Mouse (Mus musculus): ENCODE measurements at regions not wholly inside any gene's neighbourhood (a gene's known extent, or its start where the extent isn't known, plus 50 kb on each side); places are given as distances from the start of the nearest gene placed in this dataset.

DNA sequence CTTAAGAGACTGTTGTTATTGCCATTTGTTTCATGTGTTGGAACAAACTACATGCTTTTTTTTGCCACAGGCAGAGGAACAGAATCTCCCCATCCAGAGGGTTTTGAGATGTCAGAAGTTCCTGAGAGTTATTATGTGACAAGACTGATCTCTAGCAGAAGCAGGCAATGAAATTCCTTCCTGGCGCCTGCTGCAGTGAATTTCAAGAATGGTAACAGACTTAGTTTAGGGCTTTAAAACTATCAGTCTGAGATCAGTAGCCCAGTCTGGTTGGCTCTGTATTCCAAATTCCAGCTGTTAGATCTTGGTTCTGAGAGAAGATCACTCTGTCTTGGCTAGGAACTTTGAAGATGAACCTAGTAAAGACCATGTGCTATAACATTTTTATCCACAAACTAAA, 749.2 kb upstream of the Marcks start:
- no peak for ATAC-seq (replicated peaks; ENCODE audit: low FRiP score, poor library complexity, severe bottlenecking)

DNA sequence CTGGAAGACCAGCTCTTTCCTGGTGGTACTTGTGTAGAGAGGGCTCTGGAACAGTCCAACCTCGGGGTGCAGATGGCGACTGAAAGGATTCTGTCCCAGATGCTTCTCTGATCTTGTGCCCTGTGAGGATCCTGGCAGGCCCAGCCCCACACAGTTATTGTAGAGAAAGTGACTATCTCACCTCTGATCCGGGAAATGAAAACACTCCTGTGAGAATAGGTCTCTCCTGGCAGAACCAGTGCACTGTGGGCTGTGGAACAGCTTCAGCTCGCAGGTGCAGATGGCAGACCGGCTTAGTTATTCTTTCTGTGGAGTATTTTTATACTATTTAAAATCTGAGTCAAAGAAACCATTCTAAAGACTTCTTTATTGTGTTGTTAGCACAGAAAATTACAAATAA, 742.1 kb upstream of the Marcks start:
- no peak for ATAC-seq (replicated peaks; ENCODE audit: low FRiP score, poor library complexity, severe bottlenecking)

DNA sequence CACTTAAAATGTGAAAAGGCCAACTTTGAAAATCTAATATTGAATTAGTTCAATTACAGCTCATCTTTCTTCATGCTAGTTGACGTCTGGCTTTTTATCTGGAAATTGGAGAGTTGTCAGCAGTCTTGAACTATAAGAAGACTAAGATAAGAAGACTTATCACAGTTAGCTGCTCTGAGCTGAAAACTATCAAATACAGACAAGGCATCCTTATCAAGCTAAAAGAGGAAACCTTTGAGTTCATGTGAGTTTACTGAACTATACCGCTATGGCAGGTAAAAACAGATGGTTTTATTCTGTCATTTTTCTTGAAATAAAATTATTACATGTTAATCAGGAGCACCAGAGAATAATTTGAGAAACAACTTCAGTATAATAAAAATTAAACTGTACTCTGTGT, 735.2 kb upstream of the Marcks start:
- ATAC-seq (replicated peaks; ENCODE audit: low FRiP score, poor library complexity, severe bottlenecking): no peak

DNA sequence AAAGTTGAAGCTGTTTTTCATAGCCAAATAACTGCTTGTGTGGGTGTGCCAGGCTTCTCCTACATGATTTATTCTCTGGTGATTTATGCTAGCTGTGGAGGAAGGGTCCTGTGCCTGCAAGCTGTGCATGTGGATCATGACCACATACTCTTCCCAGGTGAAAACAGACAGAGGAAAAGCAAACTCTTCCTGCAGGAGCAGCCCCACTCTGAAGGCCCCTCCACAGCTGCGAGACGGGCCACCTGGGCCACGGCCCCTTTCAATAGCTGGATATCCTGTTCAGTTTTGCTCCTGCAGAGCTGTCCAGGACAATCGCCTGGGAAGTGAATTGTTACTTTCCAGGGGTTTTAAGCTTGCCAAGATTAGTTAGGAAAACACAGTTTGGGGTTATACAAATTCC, 722.3 kb upstream of the Marcks start:
- no peak for ATAC-seq (replicated peaks; ENCODE audit: low FRiP score, poor library complexity, severe bottlenecking)

DNA sequence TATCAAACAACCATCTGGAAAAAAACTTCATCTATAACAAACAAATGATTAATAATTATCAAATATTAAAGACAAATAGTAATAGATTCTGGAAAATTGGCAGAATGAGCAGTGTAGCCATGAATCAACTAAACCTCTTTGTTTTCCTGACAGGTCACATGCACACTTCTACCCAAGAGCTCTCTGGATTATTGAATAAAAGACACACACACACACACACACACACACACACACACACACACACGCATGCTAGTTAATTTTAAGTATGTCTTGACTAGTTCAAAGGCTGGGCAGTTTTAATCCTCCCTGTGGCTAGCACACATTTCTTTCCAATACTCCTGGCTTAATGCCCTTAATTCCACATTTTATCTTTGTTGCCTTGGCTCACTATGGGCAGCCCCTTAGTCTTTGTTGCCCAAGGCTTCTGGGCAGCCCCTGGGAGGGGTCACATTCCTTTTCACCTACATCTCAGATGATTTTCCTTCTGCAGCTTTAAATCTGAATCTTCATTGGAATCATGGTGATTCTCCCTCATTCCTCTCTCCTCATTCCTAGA, 710.6 kb upstream of the Marcks start:
- ATAC-seq (replicated peaks; ENCODE audit: low FRiP score, poor library complexity, severe bottlenecking): no peak

DNA sequence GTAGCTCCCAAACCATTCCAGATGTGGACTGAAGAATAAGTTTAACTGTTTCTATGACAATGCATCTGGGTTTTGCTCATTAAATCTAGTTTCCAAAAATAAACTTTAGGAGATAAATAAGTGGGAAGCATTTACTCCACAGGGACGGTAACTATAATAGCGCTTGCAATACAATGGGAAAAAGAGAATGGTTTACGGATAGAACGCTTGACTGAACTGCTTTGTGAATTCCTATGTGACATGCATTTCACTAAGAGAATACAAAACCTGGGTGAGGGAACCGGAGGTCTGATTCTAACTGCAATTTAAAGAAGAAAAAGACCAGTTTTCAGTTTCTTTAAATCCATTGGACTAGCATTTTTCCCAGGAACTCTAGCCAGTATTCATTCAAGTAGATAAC, 704.1 kb upstream of the Marcks start:
- ATAC-seq (replicated peaks; ENCODE audit: low FRiP score, poor library complexity, severe bottlenecking): no peak

DNA sequence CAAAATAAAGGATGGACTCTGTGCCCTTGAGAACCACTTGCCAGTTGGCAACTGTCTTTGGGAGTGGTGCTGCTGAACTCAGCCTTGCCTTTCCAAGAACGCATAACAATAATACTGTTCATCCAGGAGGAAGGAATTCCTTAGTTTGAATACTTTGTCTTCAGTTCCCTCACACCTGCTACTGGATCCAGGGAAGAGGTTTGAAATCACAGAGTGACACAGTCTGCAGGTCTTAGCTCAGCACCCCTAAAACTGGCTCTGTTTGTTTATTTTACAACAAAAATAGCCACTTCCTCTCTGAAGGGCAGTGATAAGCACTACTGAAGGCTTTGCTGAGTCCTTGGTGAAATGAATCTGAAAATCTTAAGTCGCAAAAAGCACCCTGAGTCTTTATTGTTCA, 703.1 kb upstream of the Marcks start:
- no peak for ATAC-seq (replicated peaks; ENCODE audit: low FRiP score, poor library complexity, severe bottlenecking)

DNA sequence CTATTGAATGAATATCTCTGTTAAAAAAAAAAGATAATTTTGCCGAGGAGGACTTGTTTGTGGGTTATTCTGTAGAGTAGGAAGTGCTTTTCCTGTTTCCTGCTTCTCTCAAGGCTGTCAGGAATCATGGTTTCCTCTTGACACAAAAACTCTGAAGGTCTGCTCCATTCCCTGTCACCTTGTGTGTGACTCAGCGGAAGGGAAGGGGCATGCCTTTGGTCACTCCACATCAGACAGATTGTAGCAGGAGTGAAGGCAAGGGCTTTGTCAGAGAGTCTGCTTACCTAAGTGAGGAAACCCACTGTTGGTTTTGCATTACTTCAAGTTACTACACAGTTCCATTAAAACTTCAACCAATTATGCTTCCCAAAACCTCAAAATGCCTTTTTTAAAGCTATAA, 699.0 kb upstream of the Marcks start:
- no peak for ATAC-seq (replicated peaks; ENCODE audit: low FRiP score, poor library complexity, severe bottlenecking)

DNA sequence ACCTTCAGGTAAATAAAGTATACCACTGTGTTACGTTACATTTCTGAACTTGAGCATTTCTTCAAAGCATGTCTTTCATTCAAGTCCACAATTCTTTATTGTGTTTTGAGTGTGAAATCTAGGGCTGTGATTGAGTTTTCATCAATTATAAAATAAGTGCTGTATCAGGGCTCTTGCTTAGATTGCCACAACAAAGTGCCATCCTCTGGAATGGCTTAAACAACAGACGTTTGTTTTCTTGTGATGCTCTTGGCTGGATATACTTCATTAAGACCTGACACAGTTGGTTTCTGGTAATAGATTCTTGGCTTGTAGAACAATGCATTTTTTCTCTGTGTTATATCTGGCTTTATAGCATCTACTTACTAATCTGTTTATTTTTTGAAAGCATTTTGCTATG, 674.3 kb upstream of the Marcks start:
- no peak for ATAC-seq (replicated peaks; ENCODE audit: low FRiP score, poor library complexity, severe bottlenecking)

DNA sequence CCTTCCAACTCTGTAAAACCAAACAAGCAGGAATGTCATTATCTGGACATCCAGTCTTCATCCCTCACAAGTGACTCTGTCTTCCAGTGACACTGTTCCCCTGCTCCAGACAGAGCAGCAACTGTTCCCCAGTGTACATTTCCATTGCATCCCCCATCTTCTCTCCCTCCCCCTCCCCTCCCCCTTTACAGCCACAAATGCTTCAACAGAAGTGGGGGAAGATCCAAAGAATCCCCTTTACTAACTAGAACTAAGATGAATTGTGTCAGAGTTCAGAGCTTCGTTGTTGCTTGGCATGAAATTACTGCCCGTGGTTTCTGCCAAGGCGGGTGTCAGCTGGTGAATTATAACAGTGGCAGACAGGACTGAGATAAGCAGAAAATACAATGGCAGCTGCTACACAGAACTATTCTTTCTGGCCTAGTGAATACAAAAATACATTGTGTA, 673.7 kb upstream of the Marcks start:
- ATAC-seq (replicated peaks; ENCODE audit: low FRiP score, poor library complexity, severe bottlenecking): no peak

DNA sequence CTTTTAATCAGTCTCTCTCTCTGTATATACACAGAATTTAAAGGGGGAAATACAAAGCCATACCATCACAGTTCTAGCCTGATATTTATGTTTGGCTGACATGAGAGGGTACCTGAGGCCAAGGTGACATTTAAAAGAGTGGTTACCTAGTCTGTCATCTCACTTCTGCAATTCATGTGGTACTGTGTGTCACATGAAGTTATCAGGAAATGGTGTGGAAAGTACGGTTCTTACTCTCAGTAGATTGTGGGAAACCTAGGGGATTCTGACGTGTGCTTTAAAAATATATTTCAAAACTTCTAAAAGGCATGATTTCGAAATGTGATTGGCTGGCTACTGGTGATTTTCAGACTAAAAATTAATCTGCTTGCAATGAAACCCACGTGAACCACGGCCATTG, 673.1 kb upstream of the Marcks start:
- ATAC-seq (replicated peaks; ENCODE audit: low FRiP score, poor library complexity, severe bottlenecking): no peak

DNA sequence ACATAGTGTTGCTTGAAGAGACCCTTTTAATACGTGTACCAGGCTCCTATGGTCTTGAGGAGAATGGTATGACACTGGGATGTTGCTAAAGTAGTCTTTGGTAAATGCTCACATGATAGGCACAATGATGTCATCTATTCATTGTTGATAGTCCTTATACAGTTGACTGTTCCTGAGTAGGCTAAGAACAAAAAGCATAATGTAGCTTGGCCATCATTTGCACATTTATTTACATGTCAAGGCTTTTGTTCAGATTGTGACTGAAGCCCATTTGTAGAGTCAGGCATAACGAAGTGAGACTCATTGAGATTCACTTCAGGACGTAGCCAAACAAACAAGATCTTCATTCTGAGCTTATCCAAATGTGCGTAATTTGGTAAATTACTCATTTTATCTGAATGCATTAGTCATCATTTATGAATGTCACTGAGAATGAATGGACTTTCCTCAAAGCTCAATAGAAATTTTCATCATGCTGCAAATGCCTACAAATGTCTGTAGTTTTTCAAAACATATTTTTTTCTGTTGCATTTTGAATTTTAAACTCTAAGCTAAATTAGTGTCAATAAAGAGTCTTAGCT, 664.6 kb upstream of the Marcks start:
- no peak for ATAC-seq (replicated peaks; ENCODE audit: low FRiP score, poor library complexity, severe bottlenecking)

DNA sequence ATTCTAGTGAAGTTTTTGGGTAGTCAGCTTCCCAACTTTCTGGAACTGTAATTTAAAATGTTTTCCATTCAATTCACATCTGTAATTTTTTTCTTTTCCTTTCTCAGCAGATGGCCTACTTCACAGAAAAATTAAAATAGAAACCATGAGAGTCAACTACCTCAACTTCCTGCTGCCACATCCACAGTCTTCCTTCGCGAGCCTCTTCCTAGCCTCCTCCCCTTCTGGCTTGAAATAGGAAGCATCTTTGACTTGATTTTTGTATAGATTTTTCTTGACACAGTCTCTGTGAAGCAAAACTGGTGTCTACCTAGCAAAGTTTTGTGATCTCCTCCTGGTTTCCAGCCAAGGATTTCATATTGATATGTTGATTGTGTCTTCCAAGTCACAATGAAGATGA, 660.7 kb upstream of the Marcks start:
- ATAC-seq (replicated peaks; ENCODE audit: low FRiP score, poor library complexity, severe bottlenecking): no peak

DNA sequence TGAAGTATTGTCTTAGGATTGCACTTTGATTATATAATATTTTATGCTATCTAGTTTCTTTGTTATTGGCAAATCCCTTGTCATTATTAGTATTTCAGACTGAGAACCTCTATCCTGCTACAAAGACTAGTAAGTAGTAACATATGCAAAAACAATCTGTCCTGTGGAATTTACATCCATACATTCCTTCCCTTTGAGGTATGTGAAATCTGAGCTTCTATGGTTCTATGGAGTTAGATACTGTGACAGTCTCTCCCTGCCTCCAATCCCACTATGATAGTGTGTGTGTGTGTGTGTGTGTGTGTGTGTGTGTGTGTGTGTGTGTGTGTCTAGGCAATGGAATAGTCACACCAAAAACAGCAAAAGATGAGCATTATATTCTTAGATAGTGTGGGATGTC, 659.6 kb upstream of the Marcks start:
- no peak for ATAC-seq (replicated peaks; ENCODE audit: low FRiP score, poor library complexity, severe bottlenecking)

DNA sequence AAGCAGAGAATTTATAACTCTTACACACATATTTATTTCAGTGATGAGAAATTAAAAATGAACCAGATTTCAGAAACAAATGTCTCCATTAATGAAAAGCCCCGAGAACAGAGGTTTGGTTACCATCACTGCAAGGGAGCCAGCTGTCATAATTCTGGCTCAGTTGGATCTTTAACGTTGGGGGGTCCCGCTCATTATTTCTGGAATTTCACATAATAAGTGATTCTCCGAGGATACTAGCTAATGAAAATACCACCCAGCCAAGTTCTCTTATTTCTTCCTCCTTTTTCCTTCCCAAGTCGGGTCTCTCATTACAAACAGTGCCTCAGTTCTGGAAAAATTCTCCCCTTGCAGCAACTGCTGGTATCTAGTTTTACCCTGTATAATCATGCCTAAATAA, 659.0 kb upstream of the Marcks start:
- no peak for ATAC-seq (replicated peaks; ENCODE audit: low FRiP score, poor library complexity, severe bottlenecking)

DNA sequence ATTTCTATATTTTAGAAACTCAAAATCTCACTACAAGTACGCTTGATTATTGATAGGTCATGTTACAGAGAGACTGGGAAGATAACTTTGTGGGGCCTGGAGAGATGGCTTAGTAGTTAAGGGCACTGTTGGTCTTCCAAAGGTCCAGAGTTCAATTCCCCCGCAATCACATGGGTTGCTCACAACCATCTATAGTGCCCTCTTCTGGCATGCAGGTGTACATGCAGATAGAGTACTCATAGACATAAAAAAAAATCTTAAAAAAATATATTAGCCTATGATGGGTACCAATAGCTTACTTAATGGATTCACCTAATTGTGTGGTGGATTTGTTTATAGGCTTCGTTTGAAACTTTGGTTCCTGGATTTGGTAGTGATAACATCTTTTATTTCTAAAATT, 654.2 kb upstream of the Marcks start:
- no peak for ATAC-seq (replicated peaks; ENCODE audit: low FRiP score, poor library complexity, severe bottlenecking)

DNA sequence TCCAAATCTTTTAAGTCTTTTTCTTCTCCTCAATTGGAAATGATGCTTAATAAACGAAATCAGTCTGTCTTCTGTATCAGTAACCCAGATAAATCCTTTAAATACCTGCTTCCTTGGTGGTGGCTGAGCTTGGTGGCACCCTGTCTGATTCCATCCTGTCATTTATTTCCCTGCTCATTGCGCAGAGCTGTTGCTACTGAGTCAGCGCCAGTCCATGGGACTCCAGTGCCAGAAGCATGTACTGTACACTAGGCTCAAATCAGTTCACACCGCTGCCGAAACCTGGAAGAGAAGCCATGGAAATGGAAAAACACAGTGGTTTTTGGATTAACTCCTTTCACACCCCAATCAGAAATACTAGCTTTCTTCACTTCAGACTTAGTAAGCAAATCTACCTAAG, 649.3 kb upstream of the Marcks start:
- no peak for ATAC-seq (replicated peaks; ENCODE audit: low FRiP score, poor library complexity, severe bottlenecking)

DNA sequence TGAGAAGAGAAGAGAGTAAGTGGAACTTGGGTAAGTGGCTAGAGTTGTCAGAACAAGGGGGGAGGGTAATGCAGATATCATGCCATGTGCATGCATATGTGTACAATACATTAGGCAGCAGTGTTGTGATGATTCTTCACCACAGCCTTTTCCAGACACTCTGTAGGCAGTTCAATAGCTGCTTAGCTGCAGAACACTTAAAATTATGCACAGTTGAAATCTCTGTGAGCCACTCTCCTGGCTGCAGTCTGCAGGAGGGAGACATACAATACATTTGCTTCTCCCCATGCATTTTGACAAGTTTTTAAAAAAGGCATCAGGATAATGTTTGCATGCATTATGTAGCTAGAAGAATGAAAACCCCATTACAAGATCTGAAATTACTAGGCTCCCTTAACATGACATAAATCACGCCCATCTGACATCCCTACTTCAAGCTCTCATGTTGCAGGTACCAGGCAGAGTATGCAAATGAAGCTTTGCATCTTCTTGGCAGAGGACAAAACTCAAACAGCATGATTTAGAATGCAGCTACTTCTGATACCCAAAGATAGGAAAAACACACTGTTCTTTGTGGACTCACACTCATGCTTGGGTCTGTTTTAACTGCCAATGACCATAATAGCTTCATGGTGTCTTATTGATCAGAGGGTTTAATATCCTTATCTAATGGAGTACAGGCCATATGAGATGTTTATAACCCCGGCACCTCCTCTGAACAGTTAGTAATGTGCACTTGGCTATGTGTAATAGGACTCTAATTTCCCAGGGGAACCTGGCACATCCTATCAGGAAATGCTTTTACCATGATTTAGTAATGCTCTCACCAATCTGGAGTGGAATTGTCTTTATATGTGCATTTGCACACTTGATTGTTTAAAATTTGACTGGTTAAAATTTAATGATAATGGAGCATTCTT, 640.9 kb upstream of the Marcks start:
- no peak for ATAC-seq (replicated peaks; ENCODE audit: low FRiP score, poor library complexity, severe bottlenecking)

DNA sequence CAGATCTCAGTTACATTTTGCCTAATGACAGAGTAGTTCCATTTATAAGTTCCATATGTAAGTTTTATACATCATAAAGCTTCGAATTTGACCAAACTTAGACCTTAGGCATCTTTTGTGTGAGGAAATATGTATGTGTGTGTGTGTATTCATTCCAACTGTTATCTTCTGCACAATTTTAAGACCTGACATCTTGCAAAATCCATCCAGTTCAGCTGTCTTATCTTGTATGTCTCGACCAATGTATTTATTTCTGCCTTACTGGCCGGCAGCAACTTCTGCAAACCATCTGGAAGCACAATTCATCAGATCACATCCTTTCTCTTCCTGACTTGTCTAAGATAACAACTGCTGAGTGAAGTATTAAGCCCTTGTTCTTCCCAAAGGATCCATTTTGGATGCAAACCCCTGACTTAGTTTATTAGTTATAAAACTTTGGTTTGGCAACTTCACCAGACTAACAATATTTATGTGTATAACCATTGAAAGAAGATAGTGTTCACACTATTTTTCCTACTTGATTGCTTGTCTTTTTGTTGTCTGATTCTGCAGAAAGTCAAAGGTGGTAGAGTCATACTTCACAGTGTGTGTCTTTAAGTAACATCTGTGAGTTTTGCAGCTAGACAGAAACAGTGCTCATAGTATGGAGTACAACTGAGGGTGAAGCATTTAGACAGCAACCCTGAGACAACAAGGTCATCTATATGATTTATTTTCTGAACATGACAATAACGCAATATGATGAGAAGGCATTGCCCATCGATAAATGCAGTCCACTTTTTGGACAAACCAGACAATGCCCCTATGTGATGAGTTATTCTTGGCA, 622.0 kb upstream of the Marcks start:
- no peak for ATAC-seq (replicated peaks; ENCODE audit: low FRiP score, poor library complexity, severe bottlenecking)

DNA sequence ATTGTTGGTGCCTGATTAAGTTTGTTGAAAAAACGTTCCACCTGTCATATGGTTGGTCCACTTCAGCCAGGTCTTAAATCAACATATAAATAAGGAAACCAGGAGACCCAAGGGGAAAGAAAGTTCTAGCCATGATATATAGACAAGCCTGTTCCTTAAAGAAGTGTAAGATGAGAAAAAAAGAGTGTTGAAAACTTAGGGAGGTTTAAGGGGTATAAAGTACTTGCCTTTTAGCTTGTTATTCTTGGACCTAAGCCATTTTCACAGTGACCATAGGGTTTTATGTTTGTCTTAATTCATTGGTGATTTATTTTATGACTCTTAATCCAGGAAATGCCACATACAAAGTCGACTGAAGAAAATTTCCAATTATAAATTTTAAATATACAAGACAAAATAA, 602.9 kb upstream of the Marcks start:
- ATAC-seq (replicated peaks; ENCODE audit: low FRiP score, poor library complexity, severe bottlenecking): no peak

DNA sequence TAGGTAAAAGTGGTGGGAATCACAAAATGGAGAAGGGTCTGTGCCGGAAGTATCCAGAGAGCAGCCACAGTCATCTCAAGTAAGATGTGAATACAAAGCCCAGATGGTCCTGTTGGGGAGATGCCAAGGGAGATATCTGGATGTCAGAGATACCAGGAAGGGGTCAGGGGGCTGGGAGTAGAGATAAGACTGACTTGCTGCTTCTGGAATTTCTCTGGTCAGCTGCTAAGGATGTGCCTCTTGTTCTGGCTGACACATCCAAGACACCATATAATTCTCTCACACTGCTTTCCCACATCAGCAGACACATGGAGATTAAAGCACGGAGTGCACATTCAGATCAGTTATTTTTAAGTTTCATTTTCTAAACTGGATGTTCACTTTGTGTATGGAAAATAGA, 600.3 kb upstream of the Marcks start:
- no peak for ATAC-seq (replicated peaks; ENCODE audit: low FRiP score, poor library complexity, severe bottlenecking)
